Comparison of ENCODE assay signal across 8 mouse cellular contexts in the genomic region with DNA sequence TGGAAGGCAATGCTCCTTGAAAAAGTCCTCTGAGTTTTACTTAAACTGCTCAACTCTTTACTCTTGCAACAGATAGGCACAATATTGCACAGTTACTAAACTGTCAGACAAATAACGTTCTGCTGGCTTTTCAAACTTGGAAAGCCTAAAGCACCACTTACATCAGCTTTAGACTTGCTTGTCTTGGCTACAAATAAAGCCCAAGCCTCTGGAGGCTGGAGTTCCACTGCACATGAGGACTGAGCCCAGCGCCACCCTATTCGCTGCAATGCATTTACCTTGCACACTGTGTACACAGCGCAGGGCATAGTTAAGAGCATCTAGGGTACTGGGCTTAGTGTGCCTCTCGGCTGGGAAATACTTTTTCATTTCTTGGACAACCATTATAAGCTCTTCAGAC. TPM values are rescaled to one million over a fixed set of nuclear protein-coding genes. Genes with fewer than 3 reads are reported as not detected.
DNase-seq lines count a peak whose midpoint lies in the region; ATAC-seq lines count a peak whose summit lies in the region.

No protein-coding gene starts in this region.

- intact Hi-C loops in heart, postnatal 10 days (cut with DNase I), result no loop called here

- no peak overlapping the region for H3K27ac ChIP-seq in embryonic facial prominence, embryonic 11.5 days (replicated peaks; ENCODE audit: low read depth, low read length)

- H3K4me1 ChIP-seq in embryonic facial prominence, embryonic 11.5 days (ENCODE audit: control insufficient read depth, insufficient read depth, low read length), result no peaks in the 10 kb centered on the region

- H3K27me3 ChIP-seq in embryonic facial prominence, embryonic 11.5 days (ENCODE audit: control insufficient read depth, insufficient read depth, low read length), result no peaks in the 10 kb centered on the region

- WGBS in embryonic facial prominence, embryonic 11.5 days, result 52% methylated on average over 5 of the region's 5 CpGs

- H3K9me3 ChIP-seq in embryonic facial prominence, embryonic 11.5 days (replicated peaks; ENCODE audit: control insufficient read depth, low read length), result no peaks in the 10 kb centered on the region

- no peak overlapping the region for H3K4me3 ChIP-seq in embryonic facial prominence, embryonic 11.5 days (ENCODE audit: low read depth, low read length)

- H3K4me2 ChIP-seq in embryonic facial prominence, embryonic 11.5 days (ENCODE audit: low read depth, low read length), result peak overlapping the region; percentile 97; the same call in 1 of the 2 replicates

- no peak for ATAC-seq in cerebellum, adult (ENCODE audit: insufficient number of reproducible peaks, low FRiP score, low TSS enrichment)
- ATAC-seq in embryonic facial prominence, embryonic 11.5 days (replicated peaks; ENCODE audit: insufficient number of reproducible peaks, low FRiP score, low TSS enrichment, low read depth), result no peak
- ATAC-seq in megakaryocyte progenitor cell, adult 5-6 weeks (replicated peaks; ENCODE audit: poor library complexity), result peak; percentile 14; the same call in 1 of the 2 replicates

- peak; percentile 35 for DNase-seq in cerebellum, adult 11 months
- DNase-seq in embryonic facial prominence, embryonic 11.5 days (ENCODE audit: low spot score), result no peak
- peak; percentile 47 to 54 for DNase-seq in heart, postnatal 10 days
- DNase-seq in kidney, postnatal 36 days, result peak; percentile 18 to 38
- no peak for DNase-seq in left cerebral cortex, adult 11 months (ENCODE audit: low spot score)
- no peak for DNase-seq in frontal cortex, postnatal 14 days (ENCODE audit: low spot score in 2 of 2)

- no peak overlapping the region for H3K9ac ChIP-seq in embryonic facial prominence, embryonic 11.5 days (replicated peaks; ENCODE audit: low read length)

- no peaks in the 10 kb centered on the region; the same call in 1 of the 2 replicates for H3K36me3 ChIP-seq in embryonic facial prominence, embryonic 11.5 days (replicated peaks; ENCODE audit: control insufficient read depth, insufficient read depth, low read depth, low read length)

RNA-seq across cellular contexts. Expression of gene Per3, which starts 1.2 kb away (rescaled TPM):
- 6.1 and 6.6 TPM in 2 replicates for polyA plus RNA-seq in embryonic facial prominence, embryonic 11.5 days (2014; fragmentation: Nextera tagmentation; extraction: Ambion mirVana)
- total RNA-seq in heart, postnatal 10 days (2021), result 10 to 100 TPM; 16.2 TPM
- total RNA-seq in megakaryocyte progenitor cell, adult 5-6 weeks (2015), result 8.7 and 12.5 TPM in 2 replicates
- 10.4 and 11.6 TPM in 2 replicates for total RNA-seq in megakaryocyte progenitor cell, adult 5-6 weeks (2017)

RNA-seq across cellular contexts. Expression of gene Vamp3, which starts 14.5 kb away (rescaled TPM):
- 69.9 and 73.4 TPM in 2 replicates for polyA plus RNA-seq in embryonic facial prominence, embryonic 11.5 days (2014; fragmentation: Nextera tagmentation; extraction: Ambion mirVana)
- 10 to 100 TPM; 79.9 to 84.5 TPM for total RNA-seq in heart, postnatal 10 days (2021)
- 116 and 129 TPM in 2 replicates for total RNA-seq in megakaryocyte progenitor cell, adult 5-6 weeks (2015)
- total RNA-seq in megakaryocyte progenitor cell, adult 5-6 weeks (2017), result 65.7 and 72.9 TPM in 2 replicates

RNA-seq across cellular contexts. Expression of gene Gm13090, which starts 46.1 kb away (rescaled TPM):
- polyA plus RNA-seq in embryonic facial prominence, embryonic 11.5 days (2014; fragmentation: Nextera tagmentation; extraction: Ambion mirVana), result not detected in 2 replicates
- not detected for total RNA-seq in heart, postnatal 10 days (2021)
- not detected in 2 replicates for total RNA-seq in megakaryocyte progenitor cell, adult 5-6 weeks (2015)
- not detected in 2 replicates for total RNA-seq in megakaryocyte progenitor cell, adult 5-6 weeks (2017)

RNA-seq across cellular contexts. Expression of gene Uts2, which starts 46.4 kb away (rescaled TPM):
- not detected in 2 replicates for polyA plus RNA-seq in embryonic facial prominence, embryonic 11.5 days (2014; fragmentation: Nextera tagmentation; extraction: Ambion mirVana)
- total RNA-seq in heart, postnatal 10 days (2021), result not detected
- not detected in 2 replicates for total RNA-seq in megakaryocyte progenitor cell, adult 5-6 weeks (2015)
- not detected in 2 replicates for total RNA-seq in megakaryocyte progenitor cell, adult 5-6 weeks (2017)

Comparison
In these comparisons a context has a peak if more than half of its experiments do, and no peak if none do; other contexts are left out.
1. DNase-seq: peak in cerebellum, adult 11 months (single experiment), heart, postnatal 10 days (2 of 2) and kidney, postnatal 36 days (2 of 2); none in embryonic facial prominence, embryonic 11.5 days (single experiment), left cerebral cortex, adult 11 months (single experiment) and frontal cortex, postnatal 14 days (0 of 2).